Mouse (Mus musculus): ENCODE measurements around the gene Msl1.

Gene Msl1

DNA sequence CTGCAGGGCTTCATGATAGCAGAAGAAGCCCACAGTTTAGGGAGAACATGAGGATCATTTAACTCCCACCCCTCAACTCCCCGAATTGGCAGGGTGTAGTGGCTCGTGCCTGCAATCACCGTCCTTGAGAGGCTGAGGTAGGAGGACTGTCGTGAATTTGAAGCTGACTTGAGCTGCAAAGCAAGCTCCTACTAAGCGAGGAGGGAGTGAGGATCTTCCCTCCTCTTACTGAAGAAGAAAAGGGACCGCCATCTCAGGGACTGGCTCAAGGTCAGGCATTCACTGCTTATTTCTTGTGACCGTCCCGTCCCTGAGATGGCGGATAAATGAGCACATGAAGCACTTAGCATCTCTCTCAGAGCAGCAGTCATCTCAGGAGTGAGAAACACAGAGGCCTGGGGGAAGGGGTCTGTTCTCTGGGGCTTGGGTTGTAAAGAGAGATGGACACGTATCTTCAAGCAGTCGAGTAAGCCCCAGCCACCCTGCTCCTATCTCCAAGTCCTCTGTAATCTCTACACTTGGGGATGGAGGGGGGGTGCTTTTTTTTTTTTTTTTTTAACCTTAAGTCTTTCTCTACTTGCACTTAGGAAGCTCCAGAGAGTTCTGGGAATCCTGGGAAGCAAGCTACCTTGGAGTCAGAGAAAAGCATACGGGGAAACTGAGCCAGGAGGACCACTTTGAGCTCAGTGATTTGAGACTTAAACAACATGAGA, 19.1 kb upstream of the Msl1 start:
- DNase-seq (ENCODE audit: inconsistent age in 2 of 2, low spot score in 1 of 2), result no peak

GRCm38 (mm10) chr11:98776843-98777590, 18.3 kb upstream of the Msl1 start:
- peak; percentile 80 to 94 for DNase-seq (ENCODE audit: inconsistent age in 2 of 2, low spot score in 1 of 2)

GRCm38 (mm10) chr11:98777888-98778287, 17.4 kb upstream of the Msl1 start:
- DNase-seq (ENCODE audit: inconsistent age in 2 of 2, low spot score in 1 of 2), result peak in 1 of 2 experiments; percentile 40

DNA sequence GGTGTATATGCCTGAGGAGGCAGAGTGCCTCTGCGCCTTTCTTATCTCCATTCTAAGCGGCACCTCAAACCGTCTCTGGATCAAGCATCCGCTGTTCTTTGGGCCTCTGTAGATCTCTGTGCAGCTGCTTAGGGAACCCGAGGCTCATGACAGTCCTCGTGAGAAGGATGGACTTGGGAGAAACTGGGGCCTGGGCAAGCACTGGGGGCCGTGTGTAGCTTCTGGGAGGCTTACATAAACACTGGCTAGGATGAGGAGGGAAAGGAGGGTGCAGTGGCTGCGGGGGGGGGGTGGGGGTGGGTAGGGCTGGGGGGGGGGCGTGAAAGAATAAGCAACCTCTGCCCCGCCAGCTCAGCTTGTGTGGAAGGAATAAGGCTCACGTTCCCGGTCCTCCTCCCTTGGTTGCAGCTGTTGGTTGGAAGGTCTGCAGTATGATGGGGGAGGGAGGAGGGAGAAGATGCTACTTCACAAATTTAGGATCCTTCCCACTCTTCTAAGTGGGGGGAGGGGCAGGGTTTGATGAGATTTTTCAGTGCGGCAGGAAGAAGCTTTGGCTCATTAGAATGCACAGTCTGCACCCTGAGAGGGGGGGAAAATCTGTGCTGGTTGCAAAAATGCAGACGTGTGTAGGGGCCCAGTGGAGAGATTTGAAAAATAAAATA, 13.3 kb upstream of the Msl1 start:
- DNase-seq (ENCODE audit: inconsistent age in 2 of 2, low spot score in 1 of 2), result peak; percentile 44 to 69

DNA sequence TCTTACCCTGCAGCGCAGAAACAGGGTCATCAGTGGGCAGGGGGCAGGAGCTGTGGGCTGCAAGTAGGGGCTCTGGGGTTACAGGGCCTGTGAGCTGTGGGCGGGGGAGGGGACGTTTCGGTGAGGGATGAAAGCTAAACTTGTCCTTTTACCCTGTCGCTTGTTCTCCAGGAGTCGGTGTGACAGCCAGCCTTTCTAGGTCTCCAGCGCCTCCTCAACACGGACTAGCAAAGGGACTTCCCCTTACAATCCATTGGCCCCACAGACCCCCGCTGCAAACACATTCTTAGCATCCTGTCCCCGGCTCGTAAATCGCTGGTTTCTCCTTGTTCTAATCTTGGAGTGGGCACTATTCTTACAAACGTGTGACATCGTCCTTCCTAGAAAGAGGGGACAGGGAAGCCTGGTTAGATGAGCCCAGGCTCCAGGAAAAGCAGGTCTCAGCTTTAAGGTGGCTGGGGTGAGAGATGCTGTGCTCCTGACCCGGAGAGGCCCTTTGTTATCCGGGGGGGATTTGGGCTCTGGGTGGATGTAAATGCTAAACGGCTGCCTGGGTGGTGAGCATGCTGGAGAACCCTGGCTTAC, 12.6 kb upstream of the Msl1 start:
- DNase-seq (ENCODE audit: inconsistent age in 2 of 2, low spot score in 1 of 2), result peak in 1 of 2 experiments; percentile 46

- DNase-seq (ENCODE audit: inconsistent age in 2 of 2, low spot score in 1 of 2), result peak; percentile 99
These were observed 12.1 kb upstream of the Msl1 start for GRCm38 (mm10) chr11:98783236-98783696.

- no peak for DNase-seq (ENCODE audit: inconsistent age in 2 of 2, low spot score in 1 of 2)
These were observed 11.2 kb upstream of the Msl1 start for GRCm38 (mm10) chr11:98784139-98784538.

DNA sequence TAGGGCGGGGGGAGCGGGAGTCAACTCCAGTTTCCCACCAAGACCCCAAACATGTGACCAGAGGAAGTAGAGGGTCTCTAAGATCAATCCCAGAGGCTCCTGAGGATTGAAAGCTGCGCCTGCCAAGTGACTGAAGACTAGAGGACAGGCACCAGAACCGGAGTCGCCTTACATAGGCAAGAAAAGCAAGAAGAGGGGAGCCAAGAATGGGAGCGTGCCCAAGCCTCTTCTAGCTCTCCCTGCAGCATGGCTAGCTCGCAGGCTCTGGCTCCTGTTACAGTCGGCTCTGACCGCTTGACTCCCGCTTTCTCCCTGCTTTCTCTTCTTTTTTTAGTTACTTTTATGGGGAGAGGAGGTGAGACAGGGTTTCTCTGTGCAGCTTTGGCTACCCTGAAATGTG, 10.1 kb upstream of the Msl1 start:
- no peak for DNase-seq (ENCODE audit: inconsistent age in 2 of 2, low spot score in 1 of 2)

DNA sequence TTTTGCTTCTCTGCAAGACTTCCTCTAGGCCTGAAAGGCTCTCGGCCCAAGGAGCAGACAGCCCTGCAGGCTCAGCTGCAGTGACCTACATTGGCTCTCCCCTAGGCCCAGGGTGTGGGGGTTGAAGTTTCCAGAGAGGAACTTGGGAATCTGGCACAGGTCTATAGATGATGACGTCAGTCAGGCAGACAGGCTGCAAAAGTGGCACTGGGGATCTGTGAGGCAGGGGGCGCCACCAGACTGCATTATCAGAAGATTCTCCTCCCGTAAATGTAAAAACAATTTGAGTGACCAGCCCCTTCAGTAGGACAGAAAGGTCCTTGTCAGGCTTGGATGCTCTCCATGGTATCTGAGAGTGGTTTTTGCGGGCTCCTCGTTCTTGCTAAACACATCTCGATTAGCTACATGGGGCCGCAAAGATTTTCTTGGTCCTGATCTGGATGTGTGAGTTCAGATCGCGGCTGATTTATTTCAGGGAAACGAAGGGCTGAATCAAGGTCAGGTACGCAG, 9.5 kb upstream of the Msl1 start:
- DNase-seq (ENCODE audit: inconsistent age in 2 of 2, low spot score in 1 of 2), result peak; percentile 83 to 94

GRCm38 (mm10) chr11:98786359-98787214, 8.7 kb upstream of the Msl1 start:
- peak; percentile 96 to 100 for DNase-seq (ENCODE audit: inconsistent age in 2 of 2, low spot score in 1 of 2)

DNA sequence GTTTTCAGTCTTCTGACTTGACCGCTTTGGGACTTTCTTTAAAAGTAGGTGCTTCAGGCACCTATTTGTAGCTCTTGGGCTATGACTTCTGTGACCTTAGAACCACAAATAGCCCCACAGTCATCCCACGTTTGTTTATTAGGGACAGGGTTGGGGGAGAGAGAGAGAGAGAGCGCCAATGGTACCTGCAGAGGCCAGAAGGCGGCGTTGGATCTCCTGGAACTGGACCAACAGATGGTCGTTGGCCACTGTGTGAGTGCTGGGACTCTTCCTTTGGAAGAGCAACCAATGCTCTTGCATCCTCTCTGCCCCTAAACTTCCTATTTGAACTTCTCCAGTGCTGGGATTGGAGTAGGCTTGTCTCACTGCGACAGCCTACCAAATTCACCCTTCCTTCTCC, 8.1 kb upstream of the Msl1 start:
- DNase-seq (ENCODE audit: inconsistent age in 2 of 2, low spot score in 1 of 2), result no peak

DNA sequence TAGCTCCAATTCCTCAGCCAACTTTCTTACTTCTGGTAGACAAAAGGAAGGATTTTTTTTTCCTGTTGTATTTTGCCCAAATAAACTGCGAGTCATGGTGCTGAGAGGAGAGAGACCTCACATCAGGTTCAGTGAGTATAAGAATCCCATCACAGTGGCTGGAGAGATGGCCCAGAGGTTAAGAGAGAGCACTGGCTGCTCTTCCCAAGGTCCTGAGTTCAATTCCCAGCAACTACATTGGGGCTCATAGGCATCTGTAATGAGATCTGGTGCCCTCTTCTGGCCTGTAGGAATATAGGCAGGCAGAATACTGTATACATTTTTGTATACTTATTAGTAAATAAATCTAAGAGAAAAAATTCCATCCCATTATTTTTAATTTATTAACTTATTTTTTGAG, 7.6 kb upstream of the Msl1 start:
- DNase-seq (ENCODE audit: inconsistent age in 2 of 2, low spot score in 1 of 2), result peak in 1 of 2 experiments; percentile 52

DNA sequence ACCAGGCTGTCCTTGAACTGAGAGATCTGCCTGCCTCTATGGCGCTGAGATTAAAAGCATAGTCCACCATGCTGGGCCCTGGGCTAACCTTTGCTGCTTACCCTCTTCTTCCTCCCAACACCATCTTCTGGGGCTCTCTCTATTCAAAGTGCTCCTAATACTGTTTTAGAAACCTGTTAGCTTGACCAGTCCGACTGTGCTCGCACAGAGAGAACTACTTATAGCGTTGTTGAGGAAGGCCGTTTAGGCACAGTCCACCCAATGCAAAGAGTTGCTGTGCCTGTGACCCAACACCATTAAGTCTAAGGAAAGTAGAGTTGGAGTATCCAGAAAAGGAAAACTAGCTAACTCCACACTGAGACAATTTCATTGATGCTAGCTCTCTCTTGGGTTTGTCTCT, 7.2 kb upstream of the Msl1 start:
- DNase-seq (ENCODE audit: inconsistent age in 2 of 2, low spot score in 1 of 2), result peak in 1 of 2 experiments; percentile 58

- peak; percentile 93 to 96 for DNase-seq (ENCODE audit: inconsistent age in 2 of 2, low spot score in 1 of 2)
These were observed 6.6 kb upstream of the Msl1 start for GRCm38 (mm10) chr11:98788550-98789218.

GRCm38 (mm10) chr11:98789219-98789807, 6.0 kb upstream of the Msl1 start:
- DNase-seq (ENCODE audit: inconsistent age in 2 of 2, low spot score in 1 of 2), result no peak

DNA sequence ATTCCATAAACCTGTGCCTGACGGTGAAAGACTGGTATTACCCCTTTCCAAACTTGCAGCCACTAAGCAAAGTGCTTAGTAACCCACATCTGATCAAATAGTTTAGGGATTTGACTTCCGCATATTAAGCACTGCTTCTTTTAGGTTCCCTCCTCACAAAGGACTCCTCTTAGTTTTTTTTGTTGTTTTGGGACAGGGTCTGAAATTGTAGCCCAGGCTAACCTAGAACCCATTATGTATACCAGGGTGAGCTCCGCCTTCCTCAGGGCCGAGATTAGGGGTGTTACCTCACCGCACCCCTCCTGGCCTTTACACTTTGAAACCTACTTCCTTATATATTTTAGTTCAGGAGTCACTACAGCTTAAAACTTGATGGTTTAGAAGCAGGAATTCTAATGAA, 5.5 kb upstream of the Msl1 start:
- no peak for DNase-seq (ENCODE audit: inconsistent age in 2 of 2, low spot score in 1 of 2)

DNA sequence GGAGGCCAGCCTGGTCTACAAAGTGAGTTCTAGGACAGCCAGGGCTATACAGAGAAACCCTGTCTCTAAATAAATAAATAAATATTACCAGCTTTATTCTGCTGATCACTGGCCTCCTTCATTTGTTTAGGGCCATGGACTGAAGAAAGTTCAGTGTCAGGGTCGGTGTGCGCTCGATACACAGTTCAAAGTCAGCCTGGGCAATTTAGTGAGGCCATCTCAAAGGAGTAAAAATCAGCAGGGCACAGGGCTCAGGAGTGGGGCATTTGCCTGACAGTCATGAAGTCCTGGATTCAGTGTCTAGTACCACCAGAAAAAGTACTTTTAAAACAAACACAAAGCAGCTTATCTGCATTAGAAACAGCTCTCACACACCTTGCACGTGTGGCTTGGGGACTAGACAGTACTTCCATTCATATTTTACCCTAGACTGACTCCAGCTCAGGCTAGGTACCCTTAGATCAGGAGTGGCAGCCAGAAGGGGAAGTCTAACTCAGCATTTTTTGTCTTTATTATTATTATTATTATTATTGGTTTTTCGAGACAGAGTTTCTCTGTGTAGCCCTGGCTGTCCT, 4.6 kb upstream of the Msl1 start:
- no peak for DNase-seq (ENCODE audit: inconsistent age in 2 of 2, low spot score in 1 of 2)

GRCm38 (mm10) chr11:98791448-98791847, 3.9 kb upstream of the Msl1 start:
- no peak for DNase-seq (ENCODE audit: inconsistent age in 2 of 2, low spot score in 1 of 2)

- no peak for DNase-seq (ENCODE audit: inconsistent age in 2 of 2, low spot score in 1 of 2)
These were observed 3.2 kb upstream of the Msl1 start for GRCm38 (mm10) chr11:98792081-98792480.
